Mouse (Mus musculus) liver, embryonic 14.5 days (tissue): Measurements from ENCODE around the gene Exoc6b.

Experiments used
- CTCF ChIP-seq: IDR thresholded peaks from 2 replicates; pipeline ENCODE4 v1.5.1; 2016; ENCODE audit warnings: antibody characterized with exemption, low read depth, control low read depth
- EP300 ChIP-seq: IDR thresholded peaks from 2 replicates; pipeline ENCODE4 v1.6.1; 2016; ENCODE audit warnings: antibody characterized with exemption, low read depth

DNA sequence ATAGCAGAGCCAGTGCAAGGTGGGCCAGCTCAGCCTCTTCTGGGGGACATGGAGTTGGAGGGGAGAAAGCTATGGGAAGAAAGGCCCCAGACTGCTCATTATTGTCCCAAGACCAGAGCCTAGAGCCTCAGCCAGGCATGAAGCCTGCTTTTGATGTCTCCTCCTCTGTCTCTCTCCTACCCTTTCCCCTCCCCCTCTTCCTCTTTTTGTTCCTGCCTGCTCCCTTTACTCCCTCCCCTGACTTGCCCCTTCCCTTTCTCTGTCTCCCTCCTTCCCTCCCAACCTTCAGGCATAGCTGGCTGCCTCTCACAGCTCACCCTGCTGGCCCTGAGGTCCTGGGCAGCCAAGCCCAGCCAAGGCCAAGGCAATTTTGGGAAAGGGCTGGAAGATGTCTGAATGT, 499.7 kb downstream of the Exoc6b start:
- no peak for TF ChIP-seq CTCF
- no peak for TF ChIP-seq EP300
